Mouse (Mus musculus) forebrain, postnatal 0 days (tissue): ENCODE measurements around the gene Syde2. TPM values are rescaled to one million over a fixed set of nuclear protein-coding genes. Genes with fewer than 3 reads are reported as not detected.

Experiments
- ATAC-seq: fragments of 200-750 bp; cut with Nextera tagmentation; 2 replicates; pipeline ENCODE4 v1.8.0; 2017; ENCODE audit warnings: mild to moderate bottlenecking, moderate library complexity
- DNase-seq: peaks from one replicate; pipeline ENCODE4 v3.0.0-alpha.2; 2015
- H3K27ac ChIP-seq: fragments of 300-500 bp; sonication (generic); 2 replicates; pipeline ENCODE4 v1.5.1; 2014; ENCODE audit warnings: low read depth, mild to moderate bottlenecking, antibody characterized with exemption, low read length, moderate library complexity, mixed read lengths
- H3K27me3 ChIP-seq: fragments of 300-500 bp; sonication (generic); 2 replicates; pipeline ENCODE4 v1.6.1; 2014; ENCODE audit warnings: mild to moderate bottlenecking, low read length, mixed read lengths; ENCODE audit not compliant: insufficient read depth
- H3K36me3 ChIP-seq: fragments of 300-500 bp; sonication (generic); 2 replicates; pipeline ENCODE4 v1.6.1; 2014; ENCODE audit warnings: mild to moderate bottlenecking, moderate library complexity; ENCODE audit not compliant: insufficient read depth
- H3K4me1 ChIP-seq: fragments of 300-500 bp; sonication (generic); 2 replicates; pipeline ENCODE4 v1.6.1; 2014; ENCODE audit warnings: antibody characterized with exemption; ENCODE audit not compliant: insufficient read depth
- H3K4me2 ChIP-seq: fragments of 300-500 bp; sonication (generic); 2 replicates; pipeline ENCODE4 v1.6.1; 2014; ENCODE audit warnings: low read depth, mild to moderate bottlenecking, moderate library complexity
- H3K4me3 ChIP-seq: fragments of 300-500 bp; sonication (generic); 2 replicates; pipeline ENCODE4 v1.5.1; 2014; ENCODE audit warnings: low read depth, low read length, mixed read lengths
- H3K9ac ChIP-seq: fragments of 300-500 bp; sonication (generic); 2 replicates; pipeline ENCODE4 v1.6.1; 2014; ENCODE audit warnings: mild to moderate bottlenecking
- H3K9me3 ChIP-seq: fragments of 300-500 bp; sonication (generic); 2 replicates; pipeline ENCODE4 v1.6.1; 2016; ENCODE audit warnings: low read length
- CTCF ChIP-seq: sonication (generic); IDR thresholded peaks from 2 replicates; pipeline ENCODE4 v1.5.1; 2016; ENCODE audit warnings: antibody characterized with exemption, control low read depth, low read depth
- WGBS: fragments of 180-500 bp; shearing (Covaris S2); extraction: QIAGEN DNeasy Blood & Tissue Kit; methylation state at CpG from one replicate; pipeline ENCODE4 v1.1.7; 2014; 5-methylcytosine and 5-hydroxymethylcytosine counted together
- polyA plus RNA-seq: library from polyadenylated mRNA; unstranded; fragments of >200 nt; fragmentation: Nextera tagmentation; extraction: Ambion mirVana; gene quantifications from 2 replicates; pipeline ENCODE4 v1.2.1, GENCODE M21; 2015
- total RNA-seq: library from RNA; depleted of rRNA; stranded (reverse); fragments of >200 nt; gene quantifications from 2 replicates; pipeline ENCODE4 v1.2.3, GENCODE M21; 2014

Syde2 gene
- total and polyA plus RNA-seq, 2 experiments from 2014 or later: 0.34 to 5.1 TPM

- Histone ChIP-seq H3K4me2 (peak overlapping the region; percentile 79), H3K4me3 (peak overlapping the region; percentile 70), H3K27ac (no peak overlapping the region), H3K9ac (peak overlapping the region; percentile 67), H3K4me1 (peaks cover 15% of the 10 kb centered on the region), H3K36me3 (no peaks in the 10 kb centered on the region), H3K9me3 (no peaks in the 10 kb centered on the region), H3K27me3 (peaks cover 5% of the 10 kb centered on the region; the same call in 1 of the 2 replicates)
- ATAC-seq: no peak
- peak; percentile 16 for DNase-seq
- under 1% methylated on average over 44 of the region's 45 CpGs for WGBS
- no peak for TF ChIP-seq CTCF
These were observed 1.3 kb downstream of the Syde2 start for GRCm38 (mm10) chr3:145988684-145989575.

- peaks cover 5% of the 10 kb centered on the region; the same call in 1 of the 2 replicates for H3K27me3 ChIP-seq
- peak; percentile 43 for TF ChIP-seq CTCF
- no peak for ATAC-seq
- WGBS: 8% methylated on average over 11 of the region's 11 CpGs
- no peaks in the 10 kb centered on the region for H3K9me3 ChIP-seq
- peak overlapping the region; percentile 70 for H3K4me3 ChIP-seq
- H3K36me3 ChIP-seq: no peaks in the 10 kb centered on the region
- peak overlapping the region; percentile 79 for H3K4me2 ChIP-seq
- H3K9ac ChIP-seq: no peak overlapping the region
- H3K4me1 ChIP-seq: peaks cover 15% of the 10 kb centered on the region
- no peak overlapping the region for H3K27ac ChIP-seq
- no peak for DNase-seq
These were observed 2.0 kb downstream of the Syde2 start for GRCm38 (mm10) chr3:145989576-145990081.

GRCm38 (mm10) chr3:145991130-145991529 lies 3.5 kb downstream of the Syde2 start:
- Histone ChIP-seq H3K4me1 (peaks cover 15% of the 10 kb centered on the region), H3K36me3 (no peaks in the 10 kb centered on the region), H3K9me3 (no peaks in the 10 kb centered on the region), H3K4me2 (no peak overlapping the region), H3K27me3 (peaks cover 5% of the 10 kb centered on the region; the same call in 1 of the 2 replicates), H3K9ac (no peak overlapping the region), H3K27ac (no peak overlapping the region), H3K4me3 (no peak overlapping the region)
- no peak for TF ChIP-seq CTCF
- no peak for DNase-seq
- WGBS: 92% methylated on average over 13 of the region's 13 CpGs
- no peak for ATAC-seq

GRCm38 (mm10) chr3:145991976-145992730 lies 4.5 kb downstream of the Syde2 start:
- Histone ChIP-seq H3K27me3 (no peaks in the 10 kb centered on the region), H3K4me1 (peaks cover 15% of the 10 kb centered on the region), H3K9me3 (no peaks in the 10 kb centered on the region), H3K36me3 (no peaks in the 10 kb centered on the region), H3K27ac (no peak overlapping the region), H3K4me2 (no peak overlapping the region), H3K9ac (no peak overlapping the region), H3K4me3 (no peak overlapping the region)
- no peak for TF ChIP-seq CTCF
- ATAC-seq (no peak), DNase-seq (no peak)
- 81% methylated on average over 10 of the region's 10 CpGs for WGBS

- no peak overlapping the region for H3K9ac ChIP-seq
- WGBS: 70% methylated on average over 10 of the region's 10 CpGs
- no peak for DNase-seq
- no peak for TF ChIP-seq CTCF
- H3K9me3 ChIP-seq: no peaks in the 10 kb centered on the region
- no peaks in the 10 kb centered on the region for H3K36me3 ChIP-seq
- H3K27ac ChIP-seq: no peak overlapping the region
- no peaks in the 10 kb centered on the region for H3K27me3 ChIP-seq
- no peak overlapping the region for H3K4me2 ChIP-seq
- H3K4me3 ChIP-seq: no peak overlapping the region
- H3K4me1 ChIP-seq: peaks cover 12% of the 10 kb centered on the region
- ATAC-seq: no peak
These were observed 5.1 kb downstream of the Syde2 start for GRCm38 (mm10) chr3:145992796-145993195.

- no peak overlapping the region for H3K27ac ChIP-seq
- H3K36me3 ChIP-seq: peaks cover 2% of the 10 kb centered on the region; the same call in 1 of the 2 replicates
- TF ChIP-seq CTCF: no peak
- H3K27me3 ChIP-seq: no peaks in the 10 kb centered on the region
- H3K4me1 ChIP-seq: peaks cover 10% of the 10 kb centered on the region
- no peaks in the 10 kb centered on the region for H3K9me3 ChIP-seq
- 74% methylated on average over 14 of the region's 14 CpGs for WGBS
- DNase-seq (no peak), ATAC-seq (no peak)
- H3K9ac ChIP-seq: no peak overlapping the region
- H3K4me3 ChIP-seq: no peak overlapping the region
- H3K4me2 ChIP-seq: no peak overlapping the region
These were observed 6.0 kb downstream of the Syde2 start for GRCm38 (mm10) chr3:145993481-145994201.
